Mouse (Mus musculus) T-cell, adult 2 months (primary cell): ENCODE results near the gene Kpna3.

Experiments used
- DNase-seq: peaks from one replicate; pipeline ENCODE4 v3.0.0; 2022; ENCODE audit warnings: low spot score

Gene Kpna3

GRCm38 (mm10) chr14:61316861-61317260 lies 122.8 kb downstream of the Kpna3 start:
- DNase-seq, result peak; percentile 30
